ENCODE assay signal across 14 mouse cellular contexts in genomic region chr16:30799699-30800483, GRCm38 (mm10).
DNase-seq lines count a peak whose midpoint lies in the region; ATAC-seq and TF ChIP-seq lines count a peak whose summit lies in the region.
"Had no signal": no experiment of that assay in that cellular context is flagged by ENCODE, and none has a peak within 500 bp of the region (broad histone marks: within the 10 kb centered on the region; RNA-seq: fewer than 3 reads in every experiment).

No protein-coding gene starts in this region.

- H3K27me3 ChIP-seq in megakaryocyte, embryonic 14.5 days (replicated peaks): peaks cover 33% of the 10 kb centered on the region
- H3K27me3 ChIP-seq: liver, embryonic 15.5 days; neural tube, embryonic 15.5 days had no signal

- H3K36me3 ChIP-seq in megakaryocyte, embryonic 14.5 days (replicated peaks; ENCODE audit: low read length): no peaks in the 10 kb centered on the region
- H3K36me3 ChIP-seq: liver, embryonic 15.5 days; neural tube, embryonic 15.5 days had no signal

- no peak for DNase-seq in gastrocnemius, adult 2 months
- DNase-seq in gastrocnemius, postnatal 36 days: no peak
- DNase-seq in kidney, adult 9 months: peak; percentile 46
- DNase-seq in lung, postnatal 36 days: peak; percentile 62
- DNase-seq in ovary, postnatal 36 days (ENCODE audit: low spot score): no peak
- no peak for DNase-seq in gastrocnemius, adult 8-10 months (ENCODE audit: low spot score in 2 of 2)
- DNase-seq: layer of hippocampus, adult 9-11 months; right cerebral cortex, postnatal 25 days had no signal

- intact Hi-C loops in gastrocnemius, adult 2 months (cut with DNase I): no loop called here
- intact Hi-C loops in gastrocnemius, postnatal 36 days (cut with DNase I): no loop called here

- TF ChIP-seq CTCF in gastrocnemius, adult 2 months (IDR thresholded peaks at IDR 0.05): no peak

- peaks cover 9% of the 10 kb centered on the region for H3K4me1 ChIP-seq in megakaryocyte, embryonic 14.5 days

- peak overlapping the region; percentile 25; the same call in 1 of the 2 replicates for H3K27ac ChIP-seq in gastrocnemius, adult 2 months
- H3K27ac ChIP-seq: hindbrain, postnatal 0 days; liver, embryonic 15.5 days; neural tube, embryonic 15.5 days had no signal

- no peak overlapping the region for H3K4me3 ChIP-seq in gastrocnemius, adult 2 months
- H3K4me3 ChIP-seq in megakaryocyte, embryonic 14.5 days (replicated peaks): peak overlapping the region; percentile 35
- H3K4me3 ChIP-seq: liver, embryonic 15.5 days; neural tube, embryonic 15.5 days had no signal

- ATAC-seq in megakaryocyte, adult 5-6 weeks (ENCODE audit: poor library complexity, severe bottlenecking): no peak
- ATAC-seq: hindbrain, postnatal 0 days; midbrain, embryonic 16.5 days had no signal

- peaks cover 17% of the 10 kb centered on the region for H3K9me3 ChIP-seq in megakaryocyte, embryonic 14.5 days
- H3K9me3 ChIP-seq: liver, embryonic 15.5 days; neural tube, embryonic 15.5 days had no signal

Comparison
In these comparisons a context has a peak if more than half of its experiments do, and no peak if none do; other contexts are left out.
1. DNase-seq: peak in kidney, adult 9 months (single experiment) and lung, postnatal 36 days (single experiment); none in gastrocnemius, adult 2 months (single experiment), gastrocnemius, postnatal 36 days (0 of 2), ovary, postnatal 36 days (single experiment) and gastrocnemius, adult 8-10 months (0 of 2).